Mouse (Mus musculus): Measurements from ENCODE around the gene Cdc42.

- TF ChIP-seq CTCF (IDR thresholded peaks at IDR 0.05; ENCODE audit: control insufficient read depth, insufficient read depth, insufficient read length) = no peak
- no peak for TF ChIP-seq MAX (IDR thresholded peaks at IDR 0.05)
- no peak for TF ChIP-seq USF1 (IDR thresholded peaks at IDR 0.05; ENCODE audit: low read depth)
- TF ChIP-seq MYOG (IDR thresholded peaks at IDR 0.05; ENCODE audit: control insufficient read depth, extremely low read depth, insufficient read length) = no peak
- TF ChIP-seq CEBPB (IDR thresholded peaks at IDR 0.05; ENCODE audit: low read depth) = no peak
- TF ChIP-seq MYOD1 (IDR thresholded peaks at IDR 0.05; ENCODE audit: control insufficient read depth, insufficient read length, low read depth) = no peak
- TF ChIP-seq FOSL1 (IDR thresholded peaks at IDR 0.05; ENCODE audit: insufficient read depth, low read length, poor library complexity, severe bottlenecking) = no peak
Measured at GRCm38 (mm10) chr4:137405571-137405970, 48.1 kb upstream of the Cdc42 start.

All from C2C12 (cell line).